Mouse (Mus musculus): Measurements from ENCODE around the gene Cd72. TPM values are rescaled to one million over a fixed set of nuclear protein-coding genes. Genes with fewer than 3 reads are reported as not detected.
A peak's percentile ranks its signal among the peaks of the same experiment; 100 is the strongest.

Cd72 gene
- polyA plus RNA-seq, 1 experiment: 11.4 TPM

- TF ChIP-seq POLR2A (IDR thresholded peaks at IDR 0.05; ENCODE audit: low read depth, low read length): no peak
- no peak for TF ChIP-seq CTCF (IDR thresholded peaks at IDR 0.05; ENCODE audit: extremely low read depth, insufficient read length, insufficient replicate concordance, low read depth, low read length)
- Histone ChIP-seq H3K27ac (ENCODE audit: insufficient read depth, low read depth, low read length) (peak overlapping the region; percentile 13; the same call in 1 of the 2 replicates), H3K36me3 (ENCODE audit: control insufficient read depth, insufficient read depth, low read length) (no peaks in the 10 kb centered on the region), H3K4me3 (ENCODE audit: low read depth, low read length) (no peak overlapping the region), H3K4me1 (ENCODE audit: control insufficient read depth, insufficient read depth, insufficient read length, low read length) (peaks cover 7% of the 10 kb centered on the region; the same call in 1 of the 2 replicates), H3K27me3 (ENCODE audit: control insufficient read depth, insufficient read depth, low read length) (no peaks in the 10 kb centered on the region)
- 92% methylated on average over 10 of the region's 10 CpGs for WGBS
Measured at GRCm38 (mm10) chr4:43404697-43405096, 49.7 kb downstream of the Cd72 start.

DNA sequence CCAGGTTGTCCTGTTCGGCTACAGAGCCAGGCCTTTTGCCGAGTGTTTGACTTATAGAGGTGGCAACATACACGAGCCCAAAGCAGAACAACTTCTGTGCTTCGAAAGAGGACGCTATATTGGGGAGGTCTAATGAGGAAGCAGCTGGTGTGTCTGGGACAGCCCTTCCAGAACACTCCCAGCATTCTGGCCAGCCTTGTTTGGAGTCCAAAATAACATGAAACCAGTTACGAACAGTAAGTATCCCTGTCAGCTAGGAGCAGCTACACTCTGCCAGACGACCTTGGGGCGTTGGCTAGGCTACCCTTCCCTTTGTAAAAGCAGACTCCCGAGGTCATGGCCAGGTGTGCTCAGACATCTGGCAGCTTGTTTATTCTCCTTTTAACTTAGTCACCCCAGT is 52.2 kb downstream of the Cd72 start:
- Histone ChIP-seq H3K36me3 (ENCODE audit: control insufficient read depth, insufficient read depth, low read length) (no peaks in the 10 kb centered on the region), H3K27ac (ENCODE audit: insufficient read depth, low read depth, low read length) (peak overlapping the region; percentile 73), H3K4me3 (ENCODE audit: low read depth, low read length) (no peak overlapping the region), H3K27me3 (ENCODE audit: control insufficient read depth, insufficient read depth, low read length) (no peaks in the 10 kb centered on the region), H3K4me1 (ENCODE audit: control insufficient read depth, insufficient read depth, insufficient read length, low read length) (peaks cover 9% of the 10 kb centered on the region; the same call in 1 of the 2 replicates)
- WGBS: 45% methylated on average over 9 of the region's 9 CpGs
- TF ChIP-seq POLR2A (IDR thresholded peaks at IDR 0.05; ENCODE audit: low read depth, low read length): no peak
- no peak for TF ChIP-seq CTCF (IDR thresholded peaks at IDR 0.05; ENCODE audit: extremely low read depth, insufficient read length, insufficient replicate concordance, low read depth, low read length)

- H3K4me3 ChIP-seq (ENCODE audit: low read depth, low read length): peak overlapping the region; percentile 24
- TF ChIP-seq CTCF (IDR thresholded peaks at IDR 0.05; ENCODE audit: extremely low read depth, insufficient read length, insufficient replicate concordance, low read depth, low read length) (no peak), POLR2A (IDR thresholded peaks at IDR 0.05; ENCODE audit: low read depth, low read length) (no peak)
- WGBS: 88% methylated on average over 10 of the region's 10 CpGs
- peaks cover 9% of the 10 kb centered on the region; the same call in 1 of the 2 replicates for H3K4me1 ChIP-seq (ENCODE audit: control insufficient read depth, insufficient read depth, insufficient read length, low read length)
- peak overlapping the region; percentile 54 for H3K27ac ChIP-seq (ENCODE audit: insufficient read depth, low read depth, low read length)
- H3K36me3 ChIP-seq (ENCODE audit: control insufficient read depth, insufficient read depth, low read length): no peaks in the 10 kb centered on the region
- H3K27me3 ChIP-seq (ENCODE audit: control insufficient read depth, insufficient read depth, low read length): no peaks in the 10 kb centered on the region
Measured at GRCm38 (mm10) chr4:43401486-43401885, 52.9 kb downstream of the Cd72 start.

- H3K27me3 ChIP-seq (ENCODE audit: control insufficient read depth, insufficient read depth, low read length): no peaks in the 10 kb centered on the region
- 66% methylated on average over 10 of the region's 10 CpGs for WGBS
- TF ChIP-seq POLR2A (IDR thresholded peaks at IDR 0.05; ENCODE audit: low read depth, low read length) (no peak), CTCF (IDR thresholded peaks at IDR 0.05; ENCODE audit: extremely low read depth, insufficient read length, insufficient replicate concordance, low read depth, low read length) (no peak)
- H3K4me3 ChIP-seq (ENCODE audit: low read depth, low read length): peak overlapping the region; percentile 24
- no peak overlapping the region for H3K27ac ChIP-seq (ENCODE audit: insufficient read depth, low read depth, low read length)
- peaks cover 9% of the 10 kb centered on the region; the same call in 1 of the 2 replicates for H3K4me1 ChIP-seq (ENCODE audit: control insufficient read depth, insufficient read depth, insufficient read length, low read length)
- no peaks in the 10 kb centered on the region for H3K36me3 ChIP-seq (ENCODE audit: control insufficient read depth, insufficient read depth, low read length)
Measured at GRCm38 (mm10) chr4:43400976-43401375, 53.5 kb downstream of the Cd72 start.

- H3K4me3 ChIP-seq (ENCODE audit: low read depth, low read length): peak overlapping the region; percentile 41
- H3K36me3 ChIP-seq (ENCODE audit: control insufficient read depth, insufficient read depth, low read length): no peaks in the 10 kb centered on the region
- no peaks in the 10 kb centered on the region for H3K27me3 ChIP-seq (ENCODE audit: control insufficient read depth, insufficient read depth, low read length)
- TF ChIP-seq POLR2A (IDR thresholded peaks at IDR 0.05; ENCODE audit: low read depth, low read length): no peak
- TF ChIP-seq CTCF (IDR thresholded peaks at IDR 0.05; ENCODE audit: extremely low read depth, insufficient read length, insufficient replicate concordance, low read depth, low read length): no peak
- H3K4me1 ChIP-seq (ENCODE audit: control insufficient read depth, insufficient read depth, insufficient read length, low read length): peaks cover 9% of the 10 kb centered on the region; the same call in 1 of the 2 replicates
- WGBS: 70% methylated on average over 31 of the region's 31 CpGs
- H3K27ac ChIP-seq (ENCODE audit: insufficient read depth, low read depth, low read length): peak overlapping the region; percentile 69
Measured at GRCm38 (mm10) chr4:43399391-43400131, 54.9 kb downstream of the Cd72 start.

DNA sequence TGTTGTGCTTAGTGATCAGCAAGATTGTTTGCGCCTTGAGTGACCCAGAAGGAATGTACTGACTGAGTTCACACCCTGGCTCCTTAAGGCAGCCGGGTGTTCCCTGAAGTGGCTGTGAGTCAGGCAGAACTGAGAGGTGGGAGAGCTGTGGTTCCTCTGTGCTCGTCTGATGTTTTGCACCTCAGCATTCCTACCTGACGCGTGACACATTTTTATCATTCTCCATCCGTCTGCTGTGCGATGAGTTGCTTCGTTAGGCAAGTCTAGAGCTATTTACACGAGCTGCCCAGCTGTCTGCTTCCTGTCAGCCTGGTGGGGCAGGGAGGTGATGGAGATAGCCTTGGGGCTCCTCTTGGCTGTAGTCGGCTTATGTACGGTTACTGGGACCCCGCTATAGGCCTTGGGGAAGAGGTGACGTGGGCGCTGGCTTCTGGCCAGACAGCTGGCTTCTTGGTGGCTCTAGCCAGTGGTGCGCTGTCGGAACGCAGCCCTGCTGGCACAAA is 55.5 kb downstream of the Cd72 start:
- Histone ChIP-seq H3K27me3 (ENCODE audit: control insufficient read depth, insufficient read depth, low read length) (no peaks in the 10 kb centered on the region), H3K36me3 (ENCODE audit: control insufficient read depth, insufficient read depth, low read length) (no peaks in the 10 kb centered on the region), H3K4me3 (ENCODE audit: low read depth, low read length) (peak overlapping the region; percentile 41; the same call in 1 of the 2 replicates), H3K27ac (ENCODE audit: insufficient read depth, low read depth, low read length) (peak overlapping the region; percentile 69), H3K4me1 (ENCODE audit: control insufficient read depth, insufficient read depth, insufficient read length, low read length) (peaks cover 13% of the 10 kb centered on the region)
- 58% methylated on average over 17 of the region's 17 CpGs for WGBS
- TF ChIP-seq CTCF (IDR thresholded peaks at IDR 0.05; ENCODE audit: extremely low read depth, insufficient read length, insufficient replicate concordance, low read depth, low read length) (no peak), POLR2A (IDR thresholded peaks at IDR 0.05; ENCODE audit: low read depth, low read length) (no peak)

DNA sequence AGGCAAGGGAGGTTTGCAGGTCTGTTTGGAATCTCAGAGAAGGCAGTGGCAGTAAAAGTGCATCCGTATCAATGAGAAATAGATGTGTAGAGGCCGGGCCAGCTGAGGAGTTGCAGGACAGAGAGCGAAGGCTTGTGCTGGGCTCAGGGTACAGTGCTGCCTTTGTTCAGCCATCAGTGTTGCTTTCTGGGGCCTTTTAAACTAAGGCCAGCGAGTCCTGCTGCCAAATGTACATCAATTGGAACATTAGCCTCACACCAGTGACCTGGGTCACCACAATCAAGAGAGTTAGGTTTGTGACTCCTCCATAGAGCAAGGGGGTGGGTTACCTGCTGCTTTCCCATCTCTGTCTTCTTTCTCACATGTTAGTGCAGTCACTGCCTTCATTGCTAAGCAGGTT is 56.4 kb downstream of the Cd72 start:
- TF ChIP-seq POLR2A (IDR thresholded peaks at IDR 0.05; ENCODE audit: low read depth, low read length) (no peak), CTCF (IDR thresholded peaks at IDR 0.05; ENCODE audit: extremely low read depth, insufficient read length, insufficient replicate concordance, low read depth, low read length) (no peak)
- Histone ChIP-seq H3K27ac (ENCODE audit: insufficient read depth, low read depth, low read length) (0 out of 2 replicates have a peak overlapping the region, but pooled peaks have one; percentile 31), H3K27me3 (ENCODE audit: control insufficient read depth, insufficient read depth, low read length) (no peaks in the 10 kb centered on the region), H3K4me3 (ENCODE audit: low read depth, low read length) (no peak overlapping the region), H3K4me1 (ENCODE audit: control insufficient read depth, insufficient read depth, insufficient read length, low read length) (peaks cover 13% of the 10 kb centered on the region), H3K36me3 (ENCODE audit: control insufficient read depth, insufficient read depth, low read length) (no peaks in the 10 kb centered on the region)
- WGBS: 88% methylated on average over 4 of the region's 4 CpGs

Other genes with a start within 250 kb of the Cd72 start
- gene Atp8b5, start 187.5 kb downstream of the Cd72 start, polyA plus RNA-seq (2012; rRNA removed): 0.03 and 0.11 TPM in 2 replicates
- gene Rusc2, start 72.6 kb downstream of the Cd72 start, polyA plus RNA-seq (2012; rRNA removed): 9.4 and 11.2 TPM in 2 replicates
- gene Fam166b, start 25.5 kb downstream of the Cd72 start, polyA plus RNA-seq (2012; rRNA removed): 0.24 TPM in 1 of 2 replicates, not detected in the other
- 45.8 and 77.6 TPM in 2 replicates for gene Tesk1, start 12.7 kb downstream of the Cd72 start, polyA plus RNA-seq (2012; rRNA removed)
- gene Sit1, start 29.1 kb upstream of the Cd72 start, polyA plus RNA-seq (2012; rRNA removed): 0.96 and 1.9 TPM in 2 replicates
- gene Ccdc107, start 38.3 kb upstream of the Cd72 start, polyA plus RNA-seq (2012; rRNA removed): 365 and 503 TPM in 2 replicates
- 21.6 and 38.3 TPM in 2 replicates for gene Arhgef39, start 45.1 kb upstream of the Cd72 start, polyA plus RNA-seq (2012; rRNA removed)
- gene Car9, start 52.3 kb upstream of the Cd72 start, polyA plus RNA-seq (2012; rRNA removed): 36.6 and 47.7 TPM in 2 replicates
- 31.6 and 37.0 TPM in 2 replicates for gene Tpm2, start 69.1 kb upstream of the Cd72 start, polyA plus RNA-seq (2012; rRNA removed)
- 66.9 and 133 TPM in 2 replicates for gene Creb3, start 107.7 kb upstream of the Cd72 start, polyA plus RNA-seq (2012; rRNA removed)
- gene Tln1, start 108.1 kb upstream of the Cd72 start, polyA plus RNA-seq (2012; rRNA removed): 47.2 and 78.0 TPM in 2 replicates
- 20.2 and 31.9 TPM in 2 replicates for gene Rgp1, start 124.1 kb upstream of the Cd72 start, polyA plus RNA-seq (2012; rRNA removed)
- 5.3 and 7.6 TPM in 2 replicates for gene Gba2, start 124.2 kb upstream of the Cd72 start, polyA plus RNA-seq (2012; rRNA removed)
- not detected in 2 replicates for gene Msmp, start 129.9 kb upstream of the Cd72 start, polyA plus RNA-seq (2012; rRNA removed)
- gene Npr2, start 177.3 kb upstream of the Cd72 start, polyA plus RNA-seq (2012; rRNA removed): 5.8 and 6.3 TPM in 2 replicates
- gene Spag8, start 199.0 kb upstream of the Cd72 start, polyA plus RNA-seq (2012; rRNA removed): 0.39 and 0.63 TPM in 2 replicates
- gene Hint2, start 201.8 kb upstream of the Cd72 start, polyA plus RNA-seq (2012; rRNA removed): 59.9 and 73.8 TPM in 2 replicates
- gene Tmem8b, start 214.3 kb upstream of the Cd72 start, polyA plus RNA-seq (2012; rRNA removed): 3.0 and 4.3 TPM in 2 replicates
- gene Fam221b, start 214.5 kb upstream of the Cd72 start, polyA plus RNA-seq (2012; rRNA removed): not detected in 2 replicates
- not detected in 2 replicates for gene Olfr70, start 246.2 kb upstream of the Cd72 start, polyA plus RNA-seq (2012; rRNA removed)